Comparison of ENCODE assay signal across 17 mouse cellular contexts in the genomic region with DNA sequence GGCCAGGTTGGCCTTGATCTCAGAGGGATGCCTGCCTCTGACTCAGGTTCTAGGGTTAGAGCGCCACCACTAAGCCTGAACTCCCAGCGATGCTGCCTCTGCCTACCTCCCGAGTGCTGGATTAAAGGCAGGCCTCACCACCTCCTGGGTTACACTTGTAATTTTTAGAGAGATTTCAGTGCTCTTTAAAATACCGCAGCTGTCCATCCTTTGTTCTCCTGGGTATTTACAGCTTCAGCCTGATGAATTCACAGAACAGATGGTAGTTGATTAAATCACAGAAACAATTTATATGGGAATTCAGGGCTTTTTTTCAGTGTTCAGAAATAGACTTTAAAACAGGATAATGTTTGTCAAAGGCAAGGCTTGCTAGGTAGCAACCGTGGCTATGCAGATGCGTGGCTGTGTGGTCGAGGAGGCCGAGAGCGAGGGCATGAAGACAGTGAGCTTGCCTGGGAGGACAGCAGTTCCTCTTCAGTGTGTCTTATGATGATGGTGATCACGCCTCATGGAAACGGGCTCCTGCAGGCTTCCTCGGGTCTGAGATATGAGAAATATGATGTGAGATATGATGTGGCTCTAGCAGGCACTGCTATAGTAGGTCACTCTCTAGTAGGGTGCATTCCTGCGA. TPM values are rescaled to one million over a fixed set of nuclear protein-coding genes. Genes with fewer than 3 reads are reported as not detected.
A peak's percentile ranks its signal among the peaks of the same experiment; 100 is the strongest.
DNase-seq lines count a peak whose midpoint lies in the region; ATAC-seq and TF ChIP-seq lines count a peak whose summit lies in the region.
"Had no signal": no experiment of that assay in that cellular context is flagged by ENCODE, and none has a peak within 500 bp of the region (broad histone marks: within the 10 kb centered on the region; RNA-seq: fewer than 3 reads in every experiment).

No protein-coding gene starts in this region.

- no peak for DNase-seq in forebrain, embryonic 11.5 days (ENCODE audit: low spot score)
- no peak for DNase-seq in liver, embryonic 11.5 days (ENCODE audit: low spot score)
- DNase-seq in CH12.LX (ENCODE audit: extremely low read depth) = peak; percentile 45
- no peak for DNase-seq in forebrain, postnatal 0 days
- no peak for DNase-seq in adrenal gland, postnatal 10 days
- DNase-seq: cerebellum, adult 11 months; cerebellum, postnatal 36 days; heart, postnatal 14 days; thymus, postnatal 14 days had no signal

- no peak for TF ChIP-seq POLR2A in CH12.LX (IDR thresholded peaks at IDR 0.05; ENCODE audit: low read depth, low read length)

- H3K79me2 ChIP-seq in CH12.LX (replicated peaks; ENCODE audit: control insufficient read depth, extremely low read depth, insufficient read depth, poor library complexity, severe bottlenecking) = no peaks in the 10 kb centered on the region; the same call in 1 of the 2 replicates

- dilution Hi-C loops in CH12.LX (cut with MboI; ENCODE audit: extremely low pct_ligation_motif_present, extremely low pct_unique_long_range_greater_than_20kb, low sequenced_read_pairs) = no loop called here

- no peak for ATAC-seq in forebrain, embryonic 13.5 days
- no peak for ATAC-seq in forebrain, embryonic 11.5 days (replicated peaks; ENCODE audit: low FRiP score)
- ATAC-seq in liver, embryonic 15.5 days (ENCODE audit: insufficient read depth) = no peak
- ATAC-seq in liver, embryonic 11.5 days (replicated peaks; ENCODE audit: low FRiP score) = no peak
- ATAC-seq in forebrain, postnatal 0 days = peak; percentile 26; the same call in 1 of the 2 replicates
- ATAC-seq in erythroid progenitor cell, adult 5-6 weeks (replicated peaks; ENCODE audit: low FRiP score, poor library complexity, severe bottlenecking) = no peak
- ATAC-seq: inflammation-experienced regulatory T-cells, adult 6 months; Patski had no signal

- H3K9ac ChIP-seq in forebrain, embryonic 13.5 days = 0 out of 2 replicates have a peak overlapping the region, but pooled peaks have one; percentile 34
- H3K9ac ChIP-seq in forebrain, embryonic 11.5 days (ENCODE audit: low read length) = no peak overlapping the region
- H3K9ac ChIP-seq in liver, embryonic 15.5 days = no peak overlapping the region
- H3K9ac ChIP-seq in liver, embryonic 11.5 days (ENCODE audit: low read depth, low read length) = no peak overlapping the region
- no peak overlapping the region for H3K9ac ChIP-seq in CH12.LX (ENCODE audit: insufficient read depth, low read depth)
- no peak overlapping the region for H3K9ac ChIP-seq in forebrain, postnatal 0 days
- H3K9ac ChIP-seq: kidney, embryonic 15.5 days; limb, embryonic 13.5 days; lung, embryonic 15.5 days had no signal

- in situ Hi-C loops in CH12.LX (cut with MboI; ENCODE audit: low pct_ligation_motif_present, low pct_unique_long_range_greater_than_20kb, low sequenced_read_pairs) = no loop called here

- H3K27me3 ChIP-seq in forebrain, embryonic 13.5 days = no peaks in the 10 kb centered on the region
- H3K27me3 ChIP-seq in forebrain, embryonic 11.5 days (ENCODE audit: control insufficient read depth, insufficient read depth, low read length) = no peaks in the 10 kb centered on the region
- no peaks in the 10 kb centered on the region for H3K27me3 ChIP-seq in liver, embryonic 15.5 days
- no peaks in the 10 kb centered on the region for H3K27me3 ChIP-seq in liver, embryonic 11.5 days (replicated peaks; ENCODE audit: control insufficient read depth, insufficient read depth, low read length)
- H3K27me3 ChIP-seq in CH12.LX (replicated peaks) = no peaks in the 10 kb centered on the region
- no peaks in the 10 kb centered on the region for H3K27me3 ChIP-seq in forebrain, postnatal 0 days (ENCODE audit: insufficient read depth, low read length)
- H3K27me3 ChIP-seq: kidney, embryonic 15.5 days; limb, embryonic 13.5 days; lung, embryonic 15.5 days; Patski had no signal

- TF ChIP-seq CTCF in CH12.LX (conservative IDR thresholded peaks at IDR 0.05 in 1 of 2, IDR thresholded peaks at IDR 0.05 in 1 of 2; ENCODE audit: low read depth in 2 of 2, low read length in 2 of 2) = no peak
- no peak for TF ChIP-seq CTCF in forebrain, postnatal 0 days (IDR thresholded peaks at IDR 0.05; ENCODE audit: low read depth)

- no peak for TF ChIP-seq EP300 in CH12.LX (IDR thresholded peaks at IDR 0.05; ENCODE audit: low read length)

- H3K4me3 ChIP-seq in forebrain, embryonic 13.5 days = no peak overlapping the region
- H3K4me3 ChIP-seq in forebrain, embryonic 11.5 days (ENCODE audit: low read depth, low read length) = no peak overlapping the region
- no peak overlapping the region for H3K4me3 ChIP-seq in liver, embryonic 15.5 days (replicated peaks)
- H3K4me3 ChIP-seq in liver, embryonic 11.5 days (ENCODE audit: low read depth, low read length) = no peak overlapping the region
- no peak overlapping the region for H3K4me3 ChIP-seq in CH12.LX (replicated peaks in 1 of 3; ENCODE audit: low read depth in 2 of 3, low read length in 2 of 3, poor library complexity in 1 of 3)
- H3K4me3 ChIP-seq in forebrain, postnatal 0 days (ENCODE audit: low read depth, low read length) = no peak overlapping the region
- H3K4me3 ChIP-seq: kidney, embryonic 15.5 days; limb, embryonic 13.5 days; lung, embryonic 15.5 days had no signal

- H3K9me3 ChIP-seq in forebrain, embryonic 13.5 days (replicated peaks) = no peaks in the 10 kb centered on the region
- H3K9me3 ChIP-seq in forebrain, embryonic 11.5 days (ENCODE audit: control insufficient read depth, low read length) = no peaks in the 10 kb centered on the region
- no peaks in the 10 kb centered on the region for H3K9me3 ChIP-seq in liver, embryonic 15.5 days (replicated peaks)
- H3K9me3 ChIP-seq in liver, embryonic 11.5 days (ENCODE audit: control insufficient read depth, low read length) = no peaks in the 10 kb centered on the region
- H3K9me3 ChIP-seq in CH12.LX (replicated peaks; ENCODE audit: low read length) = no peaks in the 10 kb centered on the region
- H3K9me3 ChIP-seq in forebrain, postnatal 0 days (ENCODE audit: low read length) = no peaks in the 10 kb centered on the region
- H3K9me3 ChIP-seq: kidney, embryonic 15.5 days; limb, embryonic 13.5 days; lung, embryonic 15.5 days had no signal

- H3K27ac ChIP-seq in forebrain, embryonic 13.5 days = peak overlapping the region; percentile 80
- H3K27ac ChIP-seq in forebrain, embryonic 11.5 days (ENCODE audit: low read depth, low read length) = no peak overlapping the region
- 0 out of 2 replicates have a peak overlapping the region, but pooled peaks have one; percentile 78 for H3K27ac ChIP-seq in liver, embryonic 15.5 days (replicated peaks)
- no peak overlapping the region for H3K27ac ChIP-seq in liver, embryonic 11.5 days (ENCODE audit: low read depth, low read length)
- no peak overlapping the region for H3K27ac ChIP-seq in CH12.LX (ENCODE audit: insufficient read depth, low read depth)
- peak overlapping the region; percentile 62; the same call in 1 of the 2 replicates for H3K27ac ChIP-seq in forebrain, postnatal 0 days (ENCODE audit: low read depth, low read length)
- H3K27ac ChIP-seq: limb, embryonic 13.5 days; lung, embryonic 15.5 days had no signal

- WGBS in forebrain, embryonic 13.5 days = 82% methylated on average over 13 of the region's 13 CpGs
- WGBS in forebrain, embryonic 11.5 days = 93% methylated on average over 13 of the region's 13 CpGs
- 80% methylated on average over 13 of the region's 13 CpGs for WGBS in liver, embryonic 15.5 days (ENCODE audit: insufficient replicate concordance)
- 91% methylated on average over 13 of the region's 13 CpGs for WGBS in liver, embryonic 11.5 days
- WGBS in forebrain, postnatal 0 days = 76% methylated on average over 13 of the region's 13 CpGs

- H3K36me3 ChIP-seq in forebrain, embryonic 13.5 days (ENCODE audit: poor library complexity, severe bottlenecking) = peaks cover 100% of the 10 kb centered on the region
- H3K36me3 ChIP-seq in forebrain, embryonic 11.5 days (ENCODE audit: control insufficient read depth, insufficient read depth, low read length) = peaks cover 16% of the 10 kb centered on the region; the same call in 1 of the 2 replicates
- H3K36me3 ChIP-seq in liver, embryonic 15.5 days (replicated peaks) = peaks cover 74% of the 10 kb centered on the region
- H3K36me3 ChIP-seq in liver, embryonic 11.5 days (ENCODE audit: control insufficient read depth, insufficient read depth, low read length) = peaks cover 63% of the 10 kb centered on the region
- peaks cover 64 to 87% of the 10 kb centered on the region in 2 experiments for H3K36me3 ChIP-seq in CH12.LX (replicated peaks in 1 of 2; ENCODE audit: control insufficient read depth in 1 of 2, insufficient read depth in 1 of 2, low read length in 1 of 2)
- peaks cover 77% of the 10 kb centered on the region for H3K36me3 ChIP-seq in forebrain, postnatal 0 days (ENCODE audit: insufficient read depth)

- H3K4me2 ChIP-seq in forebrain, embryonic 13.5 days = no peak overlapping the region
- H3K4me2 ChIP-seq in forebrain, embryonic 11.5 days (ENCODE audit: low read depth, low read length, severe bottlenecking) = no peak overlapping the region
- no peak overlapping the region for H3K4me2 ChIP-seq in liver, embryonic 15.5 days
- no peak overlapping the region for H3K4me2 ChIP-seq in liver, embryonic 11.5 days
- no peak overlapping the region for H3K4me2 ChIP-seq in CH12.LX (ENCODE audit: insufficient read depth, low read depth, poor library complexity, severe bottlenecking)
- H3K4me2 ChIP-seq in forebrain, postnatal 0 days (ENCODE audit: low read depth) = no peak overlapping the region
- H3K4me2 ChIP-seq: kidney, embryonic 15.5 days; limb, embryonic 13.5 days; lung, embryonic 15.5 days had no signal

- peaks cover 6% of the 10 kb centered on the region; the same call in 1 of the 2 replicates for H3K4me1 ChIP-seq in forebrain, embryonic 13.5 days
- no peaks in the 10 kb centered on the region for H3K4me1 ChIP-seq in forebrain, embryonic 11.5 days (replicated peaks; ENCODE audit: control insufficient read depth, insufficient read depth, low read length)
- H3K4me1 ChIP-seq in liver, embryonic 15.5 days (replicated peaks) = peaks cover 38% of the 10 kb centered on the region
- H3K4me1 ChIP-seq in liver, embryonic 11.5 days (replicated peaks; ENCODE audit: control insufficient read depth, insufficient read depth, low read length) = peaks cover 16% of the 10 kb centered on the region
- peaks cover 25 to 67% of the 10 kb centered on the region in 2 experiments for H3K4me1 ChIP-seq in CH12.LX (ENCODE audit: control insufficient read depth in 1 of 2, insufficient read depth in 2 of 2)
- H3K4me1 ChIP-seq in forebrain, postnatal 0 days (ENCODE audit: insufficient read depth) = no peaks in the 10 kb centered on the region
- H3K4me1 ChIP-seq: limb, embryonic 13.5 days; lung, embryonic 15.5 days had no signal

- no peak for TF ChIP-seq RAD21 in CH12.LX (IDR thresholded peaks at IDR 0.05; ENCODE audit: low read depth, low read length)

RNA-seq across cellular contexts. Expression of a gene that starts 22.1 kb away (rescaled TPM):
- polyA plus RNA-seq in forebrain, embryonic 13.5 days (2015; fragmentation: Nextera tagmentation; extraction: Ambion mirVana) = 5.5 and 6.6 TPM in 2 replicates
- 19.6 and 20.1 TPM in 2 replicates for polyA plus RNA-seq in forebrain, embryonic 11.5 days (2014; fragmentation: Nextera tagmentation; extraction: Ambion mirVana)
- 5.1 and 5.7 TPM in 2 replicates for polyA plus RNA-seq in liver, embryonic 15.5 days (2015; fragmentation: Nextera tagmentation; extraction: Ambion mirVana)
- 20.0 and 20.9 TPM in 2 replicates for polyA plus RNA-seq in liver, embryonic 11.5 days (2014; fragmentation: Nextera tagmentation; extraction: Ambion mirVana)
- total RNA-seq in CH12.LX (2012; rRNA removed) (16.3 and 21.8 TPM in 2 replicates), CH12.LX (2014; rRNA removed) (7.4 and 11.8 TPM in 2 replicates)
- polyA plus RNA-seq in CH12.LX (2012; ENCODE audit: insufficient read length, low read depth) = 12.9 and 13.3 TPM in 2 replicates
- 2.5 and 7.2 TPM in 2 replicates for total RNA-seq in forebrain, postnatal 0 days (2014; rRNA removed)
- 1.8 and 3.5 TPM in 2 replicates for polyA plus RNA-seq in forebrain, postnatal 0 days (2015; fragmentation: Nextera tagmentation; extraction: Ambion mirVana)
- 10 to 100 TPM; 21.4 to 25.7 TPM for total RNA-seq in adrenal gland, postnatal 10 days (2021)
- 8.0 and 12.3 TPM in 2 replicates for total RNA-seq in erythroid progenitor cell, adult 5-6 weeks (2015; ENCODE audit: low replicate concordance)
- total RNA-seq in erythroid progenitor cell, adult 5-6 weeks (2017; ENCODE audit: low replicate concordance) = 5.3 and 28.4 TPM in 2 replicates

RNA-seq across cellular contexts. Expression of a gene that starts 22.4 kb away (rescaled TPM):
- 42.4 and 45.6 TPM in 2 replicates for polyA plus RNA-seq in forebrain, embryonic 13.5 days (2015; fragmentation: Nextera tagmentation; extraction: Ambion mirVana)
- 66.5 and 68.4 TPM in 2 replicates for polyA plus RNA-seq in forebrain, embryonic 11.5 days (2014; fragmentation: Nextera tagmentation; extraction: Ambion mirVana)
- 64.4 and 78.6 TPM in 2 replicates for polyA plus RNA-seq in liver, embryonic 15.5 days (2015; fragmentation: Nextera tagmentation; extraction: Ambion mirVana)
- 95.5 and 95.6 TPM in 2 replicates for polyA plus RNA-seq in liver, embryonic 11.5 days (2014; fragmentation: Nextera tagmentation; extraction: Ambion mirVana)
- total RNA-seq in CH12.LX (2012; rRNA removed) (5.9 and 8.4 TPM in 2 replicates), CH12.LX (2014; rRNA removed) (6.3 and 7.6 TPM in 2 replicates)
- polyA plus RNA-seq in CH12.LX (2012; ENCODE audit: insufficient read length, low read depth) = 3.3 and 4.1 TPM in 2 replicates
- total RNA-seq in forebrain, postnatal 0 days (2014; rRNA removed) = 21.2 and 24.9 TPM in 2 replicates
- polyA plus RNA-seq in forebrain, postnatal 0 days (2015; fragmentation: Nextera tagmentation; extraction: Ambion mirVana) = 27.3 and 29.5 TPM in 2 replicates
- total RNA-seq in adrenal gland, postnatal 10 days (2021) = 10 to 100 TPM; 80.6 to 96.3 TPM
- total RNA-seq in erythroid progenitor cell, adult 5-6 weeks (2015; ENCODE audit: low replicate concordance) = 4.2 and 9.4 TPM in 2 replicates
- 5.6 and 8.4 TPM in 2 replicates for total RNA-seq in erythroid progenitor cell, adult 5-6 weeks (2017; ENCODE audit: low replicate concordance)

RNA-seq across cellular contexts. Expression of a gene that starts 32.9 kb away (rescaled TPM):
- polyA plus RNA-seq in forebrain, embryonic 13.5 days (2015; fragmentation: Nextera tagmentation; extraction: Ambion mirVana) = 319 and 339 TPM in 2 replicates
- 226 and 247 TPM in 2 replicates for polyA plus RNA-seq in forebrain, embryonic 11.5 days (2014; fragmentation: Nextera tagmentation; extraction: Ambion mirVana)
- polyA plus RNA-seq in liver, embryonic 15.5 days (2015; fragmentation: Nextera tagmentation; extraction: Ambion mirVana) = 18.1 and 18.3 TPM in 2 replicates
- 56.8 and 59.3 TPM in 2 replicates for polyA plus RNA-seq in liver, embryonic 11.5 days (2014; fragmentation: Nextera tagmentation; extraction: Ambion mirVana)
- 45.2 and 55.1 TPM in 2 replicates for total RNA-seq in CH12.LX (2012; rRNA removed)
- total RNA-seq in CH12.LX (2014; rRNA removed) = 44.4 and 45.6 TPM in 2 replicates
- polyA plus RNA-seq in CH12.LX (2012; ENCODE audit: insufficient read length, low read depth) = 77.0 and 116 TPM in 2 replicates
- total RNA-seq in forebrain, postnatal 0 days (2014; rRNA removed) = 596 and 608 TPM in 2 replicates
- polyA plus RNA-seq in forebrain, postnatal 0 days (2015; fragmentation: Nextera tagmentation; extraction: Ambion mirVana) = 592 and 640 TPM in 2 replicates
- total RNA-seq in adrenal gland, postnatal 10 days (2021) = 100 to 1,000 TPM in 1 of 2 experiments, 10 to 100 TPM in 1; 94.0 to 133 TPM
- total RNA-seq in erythroid progenitor cell, adult 5-6 weeks (2015; ENCODE audit: low replicate concordance) = 18.0 and 31.7 TPM in 2 replicates
- total RNA-seq in erythroid progenitor cell, adult 5-6 weeks (2017; ENCODE audit: low replicate concordance) = 38.2 and 63.6 TPM in 2 replicates

Comparison
In these comparisons a context has a peak if more than half of its experiments do, and no peak if none do; other contexts are left out.
1. H3K27ac ChIP-seq: peak in forebrain, embryonic 13.5 days (single experiment), liver, embryonic 15.5 days (single experiment) and forebrain, postnatal 0 days (single experiment); none in forebrain, embryonic 11.5 days (single experiment), liver, embryonic 11.5 days (single experiment) and CH12.LX (single experiment).